Mouse (Mus musculus) heart, adult 2 months (tissue): Measurements from ENCODE around the gene Gm4131.

Experiments
- CTCF ChIP-seq: fragments of 200-600 bp; IDR thresholded peaks from 2 replicates; pipeline ENCODE4 v1.8.1; 2022; ENCODE audit warnings: antibody characterized with exemption, mild to moderate bottlenecking, moderate library complexity
- POLR2A ChIP-seq: fragments of 200-500 bp; IDR thresholded peaks from 2 replicates; pipeline ENCODE4 v1.6.1; 2011; ENCODE audit warnings: mild to moderate bottlenecking, low read depth, low read length, control low read depth; ENCODE audit not compliant: insufficient read depth

- TF ChIP-seq CTCF (no peak), POLR2A (no peak)
These were observed 149.2 kb downstream of the Gm4131 start for GRCm38 (mm10) chr14:62417501-62417900.
